Mouse (Mus musculus): ENCODE data around the gene Srd5a1. TPM values are rescaled to one million over a fixed set of nuclear protein-coding genes. Genes with fewer than 3 reads are reported as not detected.
A peak's percentile ranks its signal among the peaks of the same experiment; 100 is the strongest.
"Not testable (repeated sequence)": the region's sequence is repeated elsewhere in the genome, so short reads cannot be mapped to it uniquely, and the experiment has no call there.

Gene Srd5a1
- polyA plus RNA-seq (2015; fragmentation: Nextera tagmentation; extraction: Ambion mirVana) = 7.6 and 8.4 TPM in 2 replicates

GRCm38 (mm10) chr13:69611398-69612174 lies at the start of gene Srd5a1:
Gene Srd5a1 (minus strand): TSS chr13:69611442.
- DNase-seq (ENCODE audit: low spot score) = peak; percentile 100

DNA sequence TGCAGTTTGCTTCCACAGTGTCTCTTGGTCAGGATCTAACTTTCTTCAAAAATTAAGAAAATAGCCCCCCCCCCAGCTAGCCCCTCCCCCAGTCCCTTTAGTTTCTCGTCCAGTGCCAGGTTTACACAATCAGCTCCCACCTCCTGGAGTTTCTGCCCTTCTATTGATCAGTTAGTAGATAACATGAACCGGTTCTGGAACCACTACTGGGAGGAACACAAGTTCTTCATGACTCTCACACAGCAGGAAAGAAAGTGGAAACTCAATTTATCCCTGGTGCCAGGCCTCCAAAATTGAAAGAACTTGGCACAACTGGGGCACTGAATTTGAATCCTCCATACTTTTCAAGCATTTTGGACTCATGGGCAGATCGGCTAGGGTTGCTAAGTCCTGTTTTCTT lies 43.3 kb upstream of the Srd5a1 start:
- DNase-seq (ENCODE audit: low spot score) = no peak

- DNase-seq (ENCODE audit: low spot score) = no peak
Observed at GRCm38 (mm10) chr13:69646481-69646880, 35.2 kb upstream of the Srd5a1 start.

DNA sequence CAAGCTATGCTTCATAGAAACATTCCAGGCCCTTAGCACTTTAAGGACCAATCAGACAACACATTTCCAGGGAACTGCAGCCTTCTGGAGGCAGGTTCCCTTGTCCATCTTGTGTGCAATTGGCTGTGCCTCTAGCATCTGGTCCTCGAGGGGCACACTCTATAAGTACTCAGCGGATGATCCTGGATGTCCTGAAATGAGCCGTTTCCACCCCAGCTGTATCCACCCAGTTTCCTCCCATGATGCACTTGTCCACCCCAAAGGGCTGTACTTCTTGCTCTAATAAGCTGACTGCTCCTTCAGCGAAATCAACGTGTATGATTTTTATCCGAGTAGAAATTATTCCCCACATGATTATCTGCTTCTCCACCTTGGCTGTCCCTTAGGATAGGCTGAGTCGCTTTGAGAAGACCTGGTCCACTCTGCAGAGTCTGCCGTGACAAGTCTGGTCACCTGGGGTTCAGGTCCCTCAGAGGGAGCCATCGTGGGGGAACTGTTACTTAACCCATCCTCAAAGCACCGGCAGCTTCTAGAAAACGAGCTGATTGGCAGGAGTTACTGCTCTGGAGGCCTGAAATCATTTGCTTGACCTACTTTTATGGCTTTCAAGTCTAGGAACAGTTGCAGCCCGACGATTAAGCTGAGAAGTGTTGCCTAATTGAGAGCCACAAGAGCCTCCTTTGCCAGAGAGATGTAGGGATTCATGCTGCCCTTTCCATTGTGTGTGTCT lies 34.6 kb upstream of the Srd5a1 start:
- DNase-seq (ENCODE audit: low spot score) = no peak

GRCm38 (mm10) chr13:69644427-69645166 lies 33.4 kb upstream of the Srd5a1 start:
- no peak for DNase-seq (ENCODE audit: low spot score)

GRCm38 (mm10) chr13:69643937-69644336 lies 32.7 kb upstream of the Srd5a1 start:
- no peak for DNase-seq (ENCODE audit: low spot score)

DNA sequence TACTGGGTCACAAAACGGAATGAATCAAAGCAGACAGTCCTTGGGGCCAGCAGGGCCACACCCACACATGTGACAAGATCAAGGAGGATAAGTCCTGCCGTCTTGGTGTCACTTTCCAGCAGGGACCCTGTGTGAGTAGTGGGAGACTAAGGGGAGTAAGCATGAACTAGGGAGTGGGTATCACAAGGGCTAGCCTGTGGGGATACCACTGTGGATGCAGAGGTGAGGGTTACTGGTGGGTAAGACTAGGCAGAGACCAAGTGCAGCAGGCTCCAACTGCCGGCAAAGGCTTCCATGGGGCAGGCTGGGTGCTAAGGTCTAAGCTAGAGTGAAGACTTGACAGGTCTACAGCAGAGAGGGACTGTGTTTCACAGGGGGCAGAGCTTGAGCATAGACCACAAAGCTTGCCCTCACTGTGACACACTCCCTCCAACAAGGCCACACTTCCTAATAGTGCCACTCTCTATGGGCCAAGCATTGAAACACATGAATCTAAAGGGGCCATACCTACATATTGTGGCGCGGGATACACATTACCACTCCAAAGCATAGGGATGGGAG lies 31.5 kb upstream of the Srd5a1 start:
- no peak for DNase-seq (ENCODE audit: low spot score)

GRCm38 (mm10) chr13:69641017-69641416 lies 29.8 kb upstream of the Srd5a1 start:
- DNase-seq (ENCODE audit: low spot score) = no peak

DNA sequence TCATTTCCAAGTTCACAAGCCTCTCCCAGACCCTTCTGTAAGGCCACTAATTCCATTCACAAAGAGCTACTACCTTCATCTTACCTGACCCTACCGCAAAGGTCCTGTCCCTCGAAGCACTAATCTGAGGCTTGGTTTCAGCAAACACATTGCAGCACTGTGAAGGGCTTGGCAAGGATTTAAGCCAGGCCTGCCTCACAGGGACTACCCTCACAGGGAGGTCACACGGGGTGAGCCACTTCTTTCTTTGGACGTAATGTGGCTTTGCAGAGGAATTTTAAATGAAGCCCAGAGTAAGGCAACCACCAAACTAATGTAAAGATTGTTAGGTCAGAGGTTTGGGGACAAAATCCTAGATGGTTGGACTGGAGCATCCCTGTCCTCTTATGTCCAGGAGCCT lies 29.3 kb upstream of the Srd5a1 start:
- no peak for DNase-seq (ENCODE audit: low spot score)

GRCm38 (mm10) chr13:69640126-69640525 lies 28.9 kb upstream of the Srd5a1 start:
- DNase-seq (ENCODE audit: low spot score) = no peak

- DNase-seq (ENCODE audit: low spot score) = no peak
Observed at GRCm38 (mm10) chr13:69639251-69639650, 28.0 kb upstream of the Srd5a1 start.

DNA sequence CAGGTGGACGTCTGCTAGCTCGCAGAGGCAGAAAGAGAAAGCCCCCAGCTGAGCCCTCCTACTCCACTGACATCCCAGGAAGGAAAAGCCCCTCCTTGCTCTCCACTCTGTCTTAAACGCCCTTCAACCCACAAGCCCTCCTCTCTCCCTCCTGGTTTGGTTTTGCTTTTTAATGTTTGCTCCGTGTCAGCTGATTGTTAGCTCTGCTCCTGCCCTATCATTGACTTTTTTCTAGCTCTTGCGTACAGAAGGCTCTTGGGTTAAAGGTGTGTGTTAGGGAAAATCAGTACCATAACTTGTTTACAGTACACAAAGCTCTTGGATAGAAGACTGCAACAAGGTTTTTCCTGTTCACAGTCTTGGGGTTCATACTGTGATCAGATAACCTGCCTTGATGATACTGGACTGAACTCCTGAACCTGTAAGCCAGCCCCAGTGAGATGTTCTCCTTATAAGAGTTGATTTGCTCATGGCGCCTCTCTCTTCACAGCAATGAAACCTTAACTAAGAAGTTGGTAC lies 26.9 kb upstream of the Srd5a1 start:
- DNase-seq (ENCODE audit: low spot score) = no peak

DNA sequence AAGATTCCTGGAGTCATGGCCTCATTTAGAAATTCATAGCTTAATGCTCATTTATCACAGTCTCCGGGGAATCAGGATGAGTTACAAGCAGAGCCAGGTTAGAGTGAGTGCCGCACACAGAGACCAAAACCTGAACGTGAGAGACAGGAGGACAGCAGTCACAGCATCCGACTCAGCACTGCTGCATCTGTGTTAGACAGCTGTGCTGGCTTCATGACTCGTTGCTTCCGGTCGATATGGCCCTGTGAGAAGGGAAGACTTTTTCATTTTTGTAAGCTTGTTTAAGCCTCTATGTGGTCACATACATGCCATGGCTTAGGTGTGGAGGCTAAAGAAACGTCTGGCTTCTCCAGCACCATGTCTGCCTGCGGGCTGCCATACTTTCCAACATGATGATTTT lies 26.4 kb upstream of the Srd5a1 start:
- DNase-seq (ENCODE audit: low spot score) = no peak

GRCm38 (mm10) chr13:69636816-69637215 lies 25.6 kb upstream of the Srd5a1 start:
- DNase-seq (ENCODE audit: low spot score) = no peak

GRCm38 (mm10) chr13:69636375-69636774 lies 25.1 kb upstream of the Srd5a1 start:
- DNase-seq (ENCODE audit: low spot score) = no peak

GRCm38 (mm10) chr13:69635836-69636235 lies 24.6 kb upstream of the Srd5a1 start:
- not testable (repeated sequence) for DNase-seq (ENCODE audit: low spot score)

GRCm38 (mm10) chr13:69633988-69634387 lies 22.7 kb upstream of the Srd5a1 start:
- DNase-seq (ENCODE audit: low spot score) = no peak

- DNase-seq (ENCODE audit: low spot score) = no peak
Observed at GRCm38 (mm10) chr13:69633551-69633950, 22.3 kb upstream of the Srd5a1 start.

GRCm38 (mm10) chr13:69631659-69632058 lies 20.4 kb upstream of the Srd5a1 start:
- no peak for DNase-seq (ENCODE audit: low spot score)

- DNase-seq (ENCODE audit: low spot score) = no peak
Observed at GRCm38 (mm10) chr13:69631111-69631510, 19.9 kb upstream of the Srd5a1 start.

DNA sequence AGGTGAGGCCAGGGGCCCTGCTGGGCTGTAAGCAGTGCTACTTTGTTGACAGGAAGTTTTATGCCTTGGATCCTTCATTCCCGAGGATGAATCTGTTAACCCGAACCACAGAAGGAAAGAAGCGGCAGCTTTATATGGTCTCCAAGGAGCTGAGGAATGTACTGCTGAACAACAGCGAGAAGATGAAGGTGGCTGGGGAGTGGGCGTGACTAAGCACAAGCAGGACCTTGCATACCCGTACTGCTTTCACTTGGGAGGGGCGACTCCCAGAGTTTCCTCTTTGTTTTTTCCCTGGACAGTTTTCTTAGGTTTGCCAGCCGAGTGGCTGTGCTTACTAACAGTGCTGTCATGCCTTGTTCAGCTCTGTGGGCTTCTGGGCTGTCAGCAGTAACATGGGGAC lies 19.3 kb upstream of the Srd5a1 start:
- DNase-seq (ENCODE audit: low spot score) = no peak
